Mouse (Mus musculus) yolk sac, embryonic 10.5 days (tissue): ENCODE data around the gene Iqcf3.
A peak's percentile ranks its signal among the peaks of the same experiment; 100 is the strongest.

Experiments used
- DNase-seq: peaks from one replicate; pipeline ENCODE4 v3.0.0-alpha.2; 2017; ENCODE audit warnings: low spot score

Gene Iqcf3

GRCm38 (mm10) chr9:106453271-106454070 lies 108.0 kb downstream of the Iqcf3 start, which contains the start of gene Pcbp4:
TSS of gene Pcbp4 (plus strand) at chr9:106453291.
- DNase-seq = peak; percentile 86
